Mouse (Mus musculus) thymus, postnatal 36 days (tissue): ENCODE results near the gene Rbm28.

Source experiments
- DNase-seq, 2 experiments: peaks; one replicate each; pipeline ENCODE4 v3.0.0; 2022; ENCODE audit warnings: mixed read lengths in 2 of 2

Rbm28 gene

GRCm38 (mm10) chr6:29143608-29144007 is 21.2 kb downstream of the Rbm28 start:
- peak; percentile 24 to 30 for DNase-seq

GRCm38 (mm10) chr6:29137441-29137840 is 27.4 kb downstream of the Rbm28 start:
- DNase-seq: no peak

GRCm38 (mm10) chr6:29133100-29133499 is 31.7 kb downstream of the Rbm28 start:
- DNase-seq: no peak

DNA sequence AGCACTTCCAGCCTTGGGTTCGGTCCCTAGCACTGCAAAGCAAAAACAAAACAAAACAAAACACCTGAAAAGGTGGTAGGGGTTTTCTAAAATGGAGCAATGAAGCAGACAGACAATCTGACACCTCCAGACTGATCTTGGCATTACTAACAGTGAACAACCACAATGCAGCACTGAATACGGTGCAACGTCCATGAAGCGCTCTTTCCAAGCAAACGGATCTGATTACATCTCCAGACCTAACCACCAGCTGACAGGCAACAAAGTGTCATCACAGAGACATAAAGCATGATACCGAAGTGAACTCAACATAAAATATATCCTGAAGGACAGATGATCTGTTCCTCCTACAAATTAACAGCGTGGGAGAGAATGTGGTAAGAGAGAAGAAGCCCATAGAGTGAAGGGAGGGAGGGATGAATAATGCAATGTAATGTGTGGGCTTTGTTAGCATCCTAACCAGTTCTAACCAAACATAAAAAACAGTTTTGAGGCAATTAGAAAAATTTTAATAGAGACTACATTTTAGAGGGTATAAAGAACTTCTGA is 37.9 kb downstream of the Rbm28 start:
- no peak for DNase-seq

- no peak for DNase-seq
Observed at GRCm38 (mm10) chr6:29119990-29120389, 44.8 kb downstream of the Rbm28 start.

GRCm38 (mm10) chr6:29118963-29119362 is 45.8 kb downstream of the Rbm28 start:
- no peak for DNase-seq

- DNase-seq: no peak
Observed at GRCm38 (mm10) chr6:29118231-29118630, 46.6 kb downstream of the Rbm28 start.

GRCm38 (mm10) chr6:29117417-29118104 is 47.2 kb downstream of the Rbm28 start:
- DNase-seq: no peak

GRCm38 (mm10) chr6:29115756-29116155 is 49.0 kb downstream of the Rbm28 start:
- DNase-seq: no peak

- DNase-seq: no peak
Observed at GRCm38 (mm10) chr6:29111501-29111900, 53.3 kb downstream of the Rbm28 start.

GRCm38 (mm10) chr6:29108376-29108775 is 56.4 kb downstream of the Rbm28 start:
- DNase-seq: no peak

DNA sequence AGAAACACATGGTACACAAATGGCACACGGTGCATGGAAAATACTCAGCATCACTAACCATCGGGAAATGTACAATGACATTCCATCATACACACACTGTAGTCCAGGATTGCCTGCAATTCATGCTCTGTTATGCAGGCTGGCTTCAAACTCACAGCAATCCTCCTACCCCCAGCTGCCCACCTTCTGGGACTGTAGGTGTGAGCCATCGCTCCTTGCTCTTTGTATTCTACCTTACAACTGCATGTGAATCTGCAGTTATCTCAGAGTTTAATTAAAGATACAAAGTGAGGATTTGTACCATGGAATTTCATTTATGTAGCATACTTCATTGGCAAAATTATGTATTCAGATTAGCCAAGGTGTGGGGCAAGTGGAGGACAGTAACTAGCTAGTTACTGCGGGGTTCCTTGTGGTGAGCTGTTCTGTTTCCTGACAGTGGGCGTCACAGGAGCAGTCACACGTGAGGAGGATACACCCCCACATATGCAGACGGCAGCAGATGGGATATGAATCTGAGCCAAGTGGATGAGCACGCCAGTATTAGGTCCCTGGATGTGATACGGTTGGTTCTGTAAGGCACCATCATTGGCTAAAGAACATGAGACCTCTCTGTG is 63.5 kb downstream of the Rbm28 start:
- no peak for DNase-seq

GRCm38 (mm10) chr6:29100423-29100822 is 64.4 kb downstream of the Rbm28 start:
- no peak for DNase-seq

DNA sequence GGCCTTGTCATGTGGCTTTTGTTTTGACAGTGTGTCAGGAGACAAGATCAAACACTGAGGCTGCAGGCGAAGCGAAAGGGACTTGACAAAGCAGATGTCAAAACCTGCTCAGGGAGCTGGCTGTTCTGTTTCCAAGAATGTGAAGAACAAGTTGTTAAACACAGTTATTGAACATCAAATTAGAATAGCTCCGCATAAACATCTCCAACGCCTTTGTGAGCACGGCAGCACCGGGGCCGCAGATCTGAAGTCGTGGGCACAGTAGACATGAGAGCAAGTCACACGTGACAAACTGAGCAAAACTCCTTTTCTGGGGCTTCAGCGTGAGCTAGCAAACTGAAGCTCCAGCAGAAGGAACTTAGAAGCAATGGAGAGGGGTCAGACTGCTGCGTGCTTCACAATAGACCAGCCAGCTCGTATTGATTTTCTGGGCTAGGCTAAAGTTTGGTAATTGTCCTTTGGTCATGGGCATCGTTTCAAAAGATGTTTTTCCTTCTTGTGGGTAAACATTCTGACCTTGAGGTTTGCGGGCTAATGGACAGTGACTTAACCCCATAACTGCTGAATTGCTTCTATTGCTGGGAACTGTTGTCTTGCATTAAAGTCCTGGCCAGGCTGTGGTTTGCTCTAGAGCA is 65.2 kb downstream of the Rbm28 start:
- DNase-seq: no peak

DNA sequence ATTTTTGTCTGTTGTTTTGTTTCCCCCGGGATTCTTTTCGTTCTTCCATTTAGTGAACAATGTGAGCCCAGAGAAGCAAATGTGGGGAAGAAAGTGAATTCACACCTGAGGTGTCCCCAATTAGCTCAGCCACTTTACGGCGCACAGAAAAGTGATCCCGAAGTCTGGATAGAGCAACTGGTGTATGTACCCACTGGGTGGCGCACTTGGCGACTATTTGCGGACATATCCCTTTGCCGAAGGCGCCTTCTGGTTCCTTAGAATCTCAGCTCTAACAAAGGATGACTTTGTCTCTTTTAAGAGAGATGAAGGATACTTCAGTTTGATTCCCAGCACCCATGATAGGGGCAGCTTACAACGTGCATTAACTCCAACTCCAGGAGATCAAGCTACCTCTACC is 71.9 kb downstream of the Rbm28 start:
- no peak for DNase-seq

DNA sequence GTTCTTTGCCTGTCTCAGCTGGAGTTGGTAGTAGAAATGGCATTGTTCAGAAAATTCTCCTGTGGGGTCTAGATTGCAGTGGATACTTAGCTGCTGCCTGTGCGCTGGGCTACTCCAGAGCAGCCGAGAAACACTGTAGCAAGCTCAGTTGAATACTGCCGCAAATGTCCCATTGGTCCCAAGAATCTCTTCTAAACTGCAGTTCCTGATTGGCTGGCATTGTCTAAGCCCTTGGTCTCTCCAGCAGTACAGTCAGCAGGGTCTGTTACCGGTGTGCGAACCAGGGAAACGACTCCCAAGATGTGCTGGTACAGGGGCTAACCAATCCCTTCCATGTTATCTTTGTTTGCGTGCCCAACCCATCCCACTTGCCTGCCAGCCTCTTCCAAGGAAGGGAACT is 72.6 kb downstream of the Rbm28 start:
- no peak for DNase-seq

DNA sequence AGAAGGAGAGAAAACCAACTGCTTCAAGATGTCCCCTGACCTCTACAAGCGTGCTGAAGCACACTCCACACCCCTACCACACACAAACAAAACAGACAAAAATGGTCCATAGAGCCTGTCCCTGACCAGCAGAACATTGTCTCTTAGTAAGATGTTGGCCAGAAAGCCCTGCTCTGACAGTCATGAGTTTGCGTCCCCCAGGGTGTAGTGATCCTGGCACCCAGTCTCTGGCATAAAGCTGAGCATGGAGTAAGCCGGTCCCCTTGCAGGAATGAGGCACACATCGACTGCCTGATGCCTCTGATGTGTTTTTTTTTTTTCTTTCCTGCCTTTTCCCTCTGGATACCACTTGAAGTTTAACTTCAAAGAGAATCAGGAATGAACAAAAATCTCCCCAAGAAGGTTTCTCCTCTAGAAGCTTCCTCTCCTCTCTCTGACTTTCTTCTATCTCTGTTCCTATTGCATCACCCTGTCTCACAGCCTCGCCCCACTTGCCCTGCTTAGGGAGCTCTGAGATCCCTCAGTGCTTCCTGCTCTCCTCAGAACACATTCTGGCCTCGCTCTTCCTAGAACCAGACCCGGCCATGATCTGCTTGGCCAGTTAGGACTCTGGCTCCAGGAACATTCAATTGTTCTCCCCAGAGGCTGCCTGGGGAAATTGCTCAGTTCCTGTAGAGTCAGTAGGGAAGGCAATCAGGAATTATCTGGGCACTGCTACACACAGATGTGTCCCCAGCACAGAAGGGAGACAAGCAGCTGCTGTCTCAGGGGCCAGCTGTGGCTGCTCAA is 76.7 kb downstream of the Rbm28 start:
- no peak for DNase-seq

GRCm38 (mm10) chr6:29084401-29084800 is 80.4 kb downstream of the Rbm28 start:
- DNase-seq: no peak

- no peak for DNase-seq
Observed at GRCm38 (mm10) chr6:29082776-29083354, 81.9 kb downstream of the Rbm28 start.

GRCm38 (mm10) chr6:29081826-29082363 is 82.9 kb downstream of the Rbm28 start:
- DNase-seq: no peak

- no peak for DNase-seq
Observed at GRCm38 (mm10) chr6:29079291-29079690, 85.5 kb downstream of the Rbm28 start.

- DNase-seq: no peak
Observed at GRCm38 (mm10) chr6:29074133-29074469, 90.7 kb downstream of the Rbm28 start.
